Mouse (Mus musculus) bone marrow macrophage, adult 2 months (primary cell): ENCODE data around the gene Tlk2. TPM values are rescaled to one million over a fixed set of nuclear protein-coding genes. Genes with fewer than 3 reads are reported as not detected.
A peak's percentile ranks its signal among the peaks of the same experiment; 100 is the strongest.

ENCODE experiments used
- H3K27ac ChIP-seq: 2 replicates; pipeline ENCODE4 v1.5.1; 2012; ENCODE audit warnings: low read depth, low read length; ENCODE audit not compliant: insufficient read depth
- H3K4me1 ChIP-seq: 2 replicates; pipeline ENCODE4 v1.6.1; 2012; ENCODE audit warnings: low read length; ENCODE audit not compliant: control insufficient read depth, insufficient read depth
- H3K4me3 ChIP-seq: 2 replicates; pipeline ENCODE4 v1.5.1; 2012; ENCODE audit warnings: mild to moderate bottlenecking, low read length, moderate library complexity; ENCODE audit not compliant: insufficient read depth
- CTCF ChIP-seq: IDR thresholded peaks from 2 replicates; pipeline ENCODE4 v1.5.1; 2012; ENCODE audit warnings: low read depth, mild to moderate bottlenecking, low read length, moderate library complexity
- POLR2A ChIP-seq: IDR thresholded peaks from 2 replicates; pipeline ENCODE4 v1.6.1; 2012; ENCODE audit warnings: mild to moderate bottlenecking, low read depth, low read length, borderline replicate concordance
- polyA plus RNA-seq: library from polyadenylated mRNA; stranded (reverse); fragments of >200 nt; gene quantifications from 2 replicates; pipeline ENCODE4 v1.2.4, GENCODE M21; 2012; ENCODE audit not compliant: missing spikeins, insufficient read depth, insufficient read length

Tlk2 gene
- polyA plus RNA-seq, 1 experiment: 35.3 TPM

DNA sequence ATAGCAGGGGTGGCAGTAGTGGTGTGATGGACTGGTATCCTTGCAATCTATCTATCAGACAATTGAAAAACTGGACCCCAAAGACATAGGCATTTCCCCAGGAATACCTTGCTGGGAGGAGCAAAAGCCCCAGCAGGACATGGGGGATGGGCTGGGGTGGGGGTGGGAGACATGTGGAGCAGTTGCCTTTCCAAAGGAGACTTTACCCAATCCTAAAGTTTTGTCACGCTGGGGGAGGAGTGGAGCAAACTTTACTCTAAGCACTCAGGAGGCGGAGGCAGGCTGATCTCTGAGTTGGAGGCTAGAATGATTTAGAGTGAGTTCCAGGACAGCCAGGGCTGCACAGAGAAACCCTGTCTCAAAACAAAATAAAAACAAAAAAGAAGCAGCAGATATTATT is 17.2 kb upstream of the Tlk2 start:
- TF ChIP-seq CTCF: no peak
- TF ChIP-seq POLR2A: no peak

GRCm38 (mm10) chr11:105164516-105165510 is 13.8 kb upstream of the Tlk2 start:
- TF ChIP-seq CTCF (no peak), POLR2A (no peak)
- no peak overlapping the region for H3K4me3 ChIP-seq
- H3K27ac ChIP-seq: no peak overlapping the region
- no peaks in the 10 kb centered on the region for H3K4me1 ChIP-seq

More for the DNA sequence above, 17.2 kb upstream of the Tlk2 start:
- Histone ChIP-seq H3K4me1 (no peaks in the 10 kb centered on the region), H3K4me3 (no peak overlapping the region), H3K27ac (no peak overlapping the region)

DNA sequence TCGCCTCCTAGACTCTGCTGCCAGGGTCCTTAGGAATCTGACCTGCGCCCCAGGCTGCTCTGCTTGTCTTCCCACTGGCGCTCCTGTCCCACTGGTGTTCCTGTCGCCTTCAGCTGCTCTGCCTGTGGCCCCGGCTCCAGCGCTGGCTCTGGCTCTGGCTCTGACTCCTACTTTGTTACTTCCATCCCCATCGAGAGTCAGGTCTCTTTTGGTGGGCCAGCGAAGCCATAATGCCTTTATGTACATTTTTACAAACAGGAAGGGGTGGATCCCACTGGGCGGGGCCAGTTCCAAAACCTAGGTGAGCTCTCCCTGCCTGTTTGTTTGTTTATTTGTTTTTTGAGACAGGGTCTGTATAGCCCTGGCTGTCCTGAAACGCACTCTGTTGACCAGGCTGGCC is 11.8 kb upstream of the Tlk2 start:
- TF ChIP-seq POLR2A (no peak), CTCF (no peak)
- H3K4me3 ChIP-seq: no peak overlapping the region
- H3K4me1 ChIP-seq: peaks cover 2% of the 10 kb centered on the region; the same call in 1 of the 2 replicates
- H3K27ac ChIP-seq: no peak overlapping the region

- TF ChIP-seq POLR2A: no peak
- TF ChIP-seq CTCF: no peak
- Histone ChIP-seq H3K4me1 (peaks cover 8% of the 10 kb centered on the region; the same call in 1 of the 2 replicates), H3K27ac (no peak overlapping the region), H3K4me3 (no peak overlapping the region)
These were observed 916 bp downstream of the Tlk2 start for GRCm38 (mm10) chr11:105179523-105179922.

GRCm38 (mm10) chr11:105180471-105181091 is 2.0 kb downstream of the Tlk2 start:
- Histone ChIP-seq H3K27ac (peak overlapping the region; percentile 56), H3K4me1 (peaks cover 8% of the 10 kb centered on the region; the same call in 1 of the 2 replicates)

DNA sequence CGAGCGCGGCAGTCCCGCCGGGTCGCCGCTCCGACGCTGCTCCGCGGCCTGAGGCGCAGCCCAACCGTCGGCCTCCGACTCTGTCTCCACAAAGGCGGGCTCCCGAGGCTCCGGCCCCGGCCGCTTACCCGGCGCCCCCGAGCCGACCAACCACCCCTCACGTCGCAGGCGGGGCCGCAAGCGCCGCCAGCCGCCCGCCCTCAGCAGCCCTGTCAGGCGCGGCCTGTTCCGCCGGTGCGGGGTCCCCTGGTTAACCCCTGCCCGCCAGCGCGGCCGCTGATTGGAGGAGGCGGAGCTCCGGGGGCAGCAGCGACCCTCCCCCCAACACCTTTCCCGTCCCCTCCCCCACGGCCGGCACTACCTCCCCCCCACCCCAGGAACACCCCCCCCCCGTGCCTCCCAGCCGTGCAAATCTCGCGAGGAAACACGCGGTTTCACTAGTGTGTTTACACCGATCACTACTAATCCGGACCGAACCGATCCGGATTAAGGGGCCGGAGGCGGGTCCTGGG is 2.6 kb downstream of the Tlk2 start:
- peak overlapping the region; percentile 56 for H3K27ac ChIP-seq

More at GRCm38 (mm10) chr11:105180471-105181091, 2.0 kb downstream of the Tlk2 start:
- TF ChIP-seq POLR2A (no peak), CTCF (no peak)
- H3K4me3 ChIP-seq: peak overlapping the region; percentile 69

GRCm38 (mm10) chr11:105181689-105182460 is 3.3 kb downstream of the Tlk2 start:
- H3K4me3 ChIP-seq: peak overlapping the region; percentile 69
- peak overlapping the region; percentile 54 for H3K27ac ChIP-seq
- H3K4me1 ChIP-seq: peaks cover 8% of the 10 kb centered on the region; the same call in 1 of the 2 replicates
- TF ChIP-seq POLR2A: no peak
- no peak for TF ChIP-seq CTCF

More for the DNA sequence above, 2.6 kb downstream of the Tlk2 start:
- Histone ChIP-seq H3K4me3 (peak overlapping the region; percentile 69), H3K4me1 (peaks cover 8% of the 10 kb centered on the region; the same call in 1 of the 2 replicates)
- TF ChIP-seq CTCF (no peak), POLR2A (no peak)

GRCm38 (mm10) chr11:105182461-105182855 is 3.9 kb downstream of the Tlk2 start:
- H3K27ac ChIP-seq: peak overlapping the region; percentile 54
- H3K4me3 ChIP-seq: peak overlapping the region; percentile 69
- peaks cover 8% of the 10 kb centered on the region; the same call in 1 of the 2 replicates for H3K4me1 ChIP-seq
- no peak for TF ChIP-seq POLR2A
- TF ChIP-seq CTCF: no peak

- Histone ChIP-seq H3K27ac (no peak overlapping the region), H3K4me1 (peaks cover 5% of the 10 kb centered on the region; the same call in 1 of the 2 replicates), H3K4me3 (no peak overlapping the region)
- TF ChIP-seq POLR2A (no peak), CTCF (peak; percentile 35; the same call in 1 of the 2 replicates)
These were observed 6.1 kb downstream of the Tlk2 start for GRCm38 (mm10) chr11:105184678-105185077.
